Mouse (Mus musculus) stomach, postnatal 0 days (tissue): Measurements from ENCODE around the gene Gramd4. TPM values are rescaled to one million over a fixed set of nuclear protein-coding genes. Genes with fewer than 3 reads are reported as not detected.

ENCODE experiments used
- ATAC-seq: fragments of 200-750 bp; cut with Nextera tagmentation; 2 replicates; pipeline ENCODE4 v1.8.0; 2017; ENCODE audit not compliant: low FRiP score, low TSS enrichment
- DNase-seq: peaks from one replicate; pipeline ENCODE4 v3.0.0-alpha.2; 2016; ENCODE audit warnings: low spot score
- H3K27ac ChIP-seq: fragments of 300-500 bp; sonication (generic); replicated peaks from 2 replicates; pipeline ENCODE4 v1.5.1; 2014; ENCODE audit warnings: mild to moderate bottlenecking, control low read depth
- H3K27me3 ChIP-seq: fragments of 300-500 bp; sonication (generic); 2 replicates; pipeline ENCODE4 v1.6.1; 2014; ENCODE audit warnings: low read length; ENCODE audit not compliant: control insufficient read depth, insufficient read depth
- H3K36me3 ChIP-seq: fragments of 300-500 bp; sonication (generic); 2 replicates; pipeline ENCODE4 v1.6.1; 2014; ENCODE audit warnings: low read length, mixed read lengths; ENCODE audit not compliant: control insufficient read depth, insufficient read depth
- H3K4me1 ChIP-seq: fragments of 300-500 bp; sonication (generic); replicated peaks from 2 replicates; pipeline ENCODE4 v1.6.1; 2014; ENCODE audit warnings: antibody characterized with exemption; ENCODE audit not compliant: control insufficient read depth, insufficient read depth
- H3K4me2 ChIP-seq: fragments of 300-500 bp; sonication (generic); replicated peaks from 2 replicates; pipeline ENCODE4 v1.6.1; 2014; ENCODE audit warnings: low read depth, mild to moderate bottlenecking, control low read depth, moderate library complexity
- H3K4me3 ChIP-seq: fragments of 300-500 bp; sonication (generic); 2 replicates; pipeline ENCODE4 v1.5.1; 2014; ENCODE audit warnings: low read depth, low read length, control low read depth
- H3K9ac ChIP-seq: fragments of 300-500 bp; sonication (generic); 2 replicates; pipeline ENCODE4 v1.6.1; 2014; ENCODE audit warnings: mild to moderate bottlenecking, low read length, control low read depth, mixed read lengths
- H3K9me3 ChIP-seq: fragments of 300-500 bp; sonication (generic); 2 replicates; pipeline ENCODE4 v1.6.1; 2016; ENCODE audit warnings: low read length; ENCODE audit not compliant: control insufficient read depth
- CTCF ChIP-seq: IDR thresholded peaks from 2 replicates; pipeline ENCODE4 v1.5.1; 2016; ENCODE audit warnings: antibody characterized with exemption, low read depth, mild to moderate bottlenecking, moderate library complexity
- EP300 ChIP-seq: optimal IDR thresholded peaks from 2 replicates; pipeline ENCODE3; 2016; ENCODE audit warnings: antibody characterized with exemption
- WGBS: fragments of 180-500 bp; shearing (Covaris S2); extraction: QIAGEN DNeasy Blood & Tissue Kit; methylation state at CpG from one replicate; pipeline ENCODE4 v1.1.7; 2014; 5-methylcytosine and 5-hydroxymethylcytosine counted together
- polyA plus RNA-seq: library from polyadenylated mRNA; unstranded; fragments of >200 nt; fragmentation: Nextera tagmentation; extraction: Ambion mirVana; gene quantifications from 2 replicates; pipeline ENCODE4 v1.2.1, GENCODE M21; 2015

Gene Gramd4
- 11.1 and 11.4 TPM in 2 replicates for polyA plus RNA-seq

DNA sequence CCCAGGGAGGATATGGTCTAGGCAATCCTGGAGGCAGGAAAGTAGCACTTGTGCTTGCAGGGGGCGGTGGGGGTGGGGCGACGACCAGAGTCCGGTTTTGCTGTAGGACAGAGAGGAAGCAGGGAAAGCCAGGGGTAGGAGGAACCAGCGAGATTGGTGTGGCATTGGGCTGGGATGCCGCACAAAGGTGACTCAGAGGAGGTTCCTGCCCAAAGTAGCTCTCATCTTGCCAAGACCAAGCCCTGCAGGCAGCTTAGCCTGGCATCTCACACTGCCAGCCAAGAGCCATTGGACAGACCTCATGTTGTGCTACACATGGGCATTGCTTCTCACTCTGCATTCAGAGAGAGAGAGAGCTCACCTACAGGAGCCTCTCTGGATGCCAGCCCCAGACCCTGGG, at the start of gene Gramd4:
Gramd4 (plus strand) TSS at position 283 of the 400 bp plus-strand sequence.
- H3K27me3 ChIP-seq: no peaks in the 10 kb centered on the region
- H3K4me1 ChIP-seq: peaks cover 9% of the 10 kb centered on the region; the same call in 1 of the 2 replicates
- ATAC-seq: no peak
- H3K9ac ChIP-seq: peak within 1 kb of the TSS; percentile 92
- peak within 1 kb of the TSS; percentile 82 for H3K4me3 ChIP-seq
- no peaks in the 10 kb centered on the region; the same call in 1 of the 2 replicates for H3K36me3 ChIP-seq
- 40% methylated on average over 6 of the region's 6 CpGs for WGBS
- no peaks in the 10 kb centered on the region for H3K9me3 ChIP-seq
- peak within 1 kb of the TSS; percentile 87 for H3K27ac ChIP-seq
- peak; percentile 64 for DNase-seq
- peak within 1 kb of the TSS; percentile 98 for H3K4me2 ChIP-seq
- TF ChIP-seq EP300: no peak
- no peak for TF ChIP-seq CTCF

DNA sequence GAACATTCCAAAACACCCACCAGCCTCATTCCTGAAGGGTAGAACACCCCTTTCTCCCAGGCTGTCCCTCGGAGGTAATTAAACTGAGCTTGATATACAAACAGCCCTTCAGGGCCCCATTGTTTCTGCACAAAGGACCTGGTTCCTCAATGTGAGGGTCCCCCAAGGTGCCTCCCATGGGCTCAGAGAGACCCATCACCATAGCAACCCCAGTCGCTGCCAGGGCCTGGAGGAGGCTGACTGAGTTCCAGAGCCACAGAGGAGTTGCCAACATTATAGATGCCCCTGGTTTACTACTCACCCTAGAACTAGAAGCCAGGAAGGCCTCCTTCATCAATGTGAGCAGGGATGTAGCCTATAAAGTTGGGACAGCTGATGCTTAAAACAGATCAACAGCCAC, 44.4 kb upstream of the Gramd4 start:
- H3K36me3 ChIP-seq: no peaks in the 10 kb centered on the region

DNA sequence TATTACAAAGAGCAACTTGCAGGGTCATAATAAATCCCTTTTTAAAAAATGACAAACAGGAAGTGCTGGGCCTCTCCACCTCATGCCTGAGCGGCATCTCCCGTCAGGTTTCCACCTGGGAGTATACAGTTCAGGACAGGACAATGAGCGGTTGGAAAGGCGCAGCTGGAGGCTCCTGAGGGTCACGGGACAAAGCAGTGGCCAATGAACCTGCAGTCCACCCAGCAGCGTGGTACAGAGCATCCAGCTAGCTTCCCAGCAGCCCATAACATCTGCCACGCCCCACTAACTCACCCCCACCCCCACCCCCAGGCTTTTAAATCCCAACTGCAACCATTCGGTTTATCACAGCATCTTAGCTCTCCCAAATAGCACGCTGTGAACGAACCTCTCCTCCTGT, 43.8 kb upstream of the Gramd4 start:
- no peak for DNase-seq
- WGBS: 57% methylated on average over 10 of the region's 10 CpGs
- H3K4me2 ChIP-seq: no peak overlapping the region

More for the DNA sequence above, 44.4 kb upstream of the Gramd4 start:
- TF ChIP-seq EP300: no peak
- TF ChIP-seq CTCF: no peak
- H3K4me3 ChIP-seq: no peak overlapping the region
- H3K4me1 ChIP-seq: no peaks in the 10 kb centered on the region
- no peak overlapping the region for H3K9ac ChIP-seq
- DNase-seq (no peak), ATAC-seq (no peak)
- H3K9me3 ChIP-seq: no peaks in the 10 kb centered on the region
- H3K27me3 ChIP-seq: no peaks in the 10 kb centered on the region
- 60% methylated on average over 2 of the region's 2 CpGs for WGBS
- no peak overlapping the region for H3K4me2 ChIP-seq
- no peak overlapping the region for H3K27ac ChIP-seq

DNA sequence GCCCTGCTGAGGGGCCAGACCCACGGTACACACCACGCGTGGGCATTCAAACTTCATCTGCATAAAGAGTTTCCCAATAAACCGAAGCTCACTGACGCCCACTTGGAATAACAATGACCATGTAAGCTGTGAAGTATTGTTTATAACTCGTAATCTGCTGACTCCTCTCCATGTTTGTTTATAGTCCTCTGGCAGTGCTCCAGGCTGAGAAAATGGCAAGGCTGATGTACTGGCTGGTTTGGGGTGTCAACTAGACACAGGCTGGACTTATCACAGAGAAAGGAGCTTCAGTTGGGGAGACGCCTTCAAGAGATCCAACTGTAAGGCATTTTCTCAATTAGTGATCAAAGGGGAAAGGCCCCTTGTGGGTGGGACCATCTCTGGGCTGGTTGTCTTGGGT, 42.5 kb upstream of the Gramd4 start:
- 60% methylated on average over 7 of the region's 7 CpGs for WGBS
- TF ChIP-seq EP300 (no peak), CTCF (no peak)

More for the DNA sequence above, 43.8 kb upstream of the Gramd4 start:
- TF ChIP-seq CTCF (no peak), EP300 (no peak)
- H3K27me3 ChIP-seq: no peaks in the 10 kb centered on the region
- H3K27ac ChIP-seq: no peak overlapping the region
- no peak for ATAC-seq
- no peak overlapping the region for H3K9ac ChIP-seq
- no peaks in the 10 kb centered on the region for H3K4me1 ChIP-seq
- no peaks in the 10 kb centered on the region for H3K9me3 ChIP-seq
- H3K36me3 ChIP-seq: no peaks in the 10 kb centered on the region
- no peak overlapping the region for H3K4me3 ChIP-seq

DNA sequence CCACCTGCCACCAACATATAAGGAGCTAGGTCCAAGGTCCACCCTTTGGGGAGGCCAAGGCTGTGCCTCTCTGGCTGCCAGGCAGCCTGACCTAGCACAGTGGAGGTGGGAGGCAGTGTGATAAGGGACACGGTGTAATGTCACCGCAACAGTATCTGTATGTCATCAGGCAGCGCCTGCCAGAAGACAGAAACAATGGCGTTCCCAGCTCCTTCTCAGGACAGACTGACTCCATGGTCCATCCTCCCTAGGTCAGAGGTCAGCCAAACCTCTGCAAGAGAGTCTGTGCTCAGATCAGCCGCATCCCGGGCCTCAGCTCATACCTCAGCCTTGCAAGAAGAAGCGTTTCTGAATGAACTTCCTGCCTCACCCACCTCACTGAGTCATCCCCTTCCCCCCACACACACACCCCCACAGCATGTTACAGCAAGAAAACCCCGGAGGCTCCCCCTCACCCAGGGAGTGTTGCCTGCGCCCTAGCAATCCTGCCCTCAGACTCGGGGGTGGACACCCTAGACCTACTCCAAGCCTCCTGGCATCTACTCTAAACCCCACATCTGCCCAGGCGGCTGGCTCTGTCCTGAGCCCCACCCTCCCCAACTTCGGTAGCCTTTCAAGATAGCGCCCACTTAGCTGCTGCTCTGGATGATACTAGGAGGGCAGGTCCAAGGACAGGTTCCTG, 41.5 kb upstream of the Gramd4 start:
- peak; percentile 56 for ATAC-seq
- Histone ChIP-seq H3K4me1 (no peaks in the 10 kb centered on the region), H3K27ac (peak overlapping the region; percentile 45), H3K4me3 (no peak overlapping the region), H3K9ac (no peak overlapping the region), H3K27me3 (no peaks in the 10 kb centered on the region), H3K9me3 (no peaks in the 10 kb centered on the region), H3K4me2 (0 out of 2 replicates have a peak overlapping the region, but pooled peaks have one; percentile 3), H3K36me3 (no peaks in the 10 kb centered on the region)
- WGBS: 37% methylated on average over 13 of the region's 13 CpGs
- TF ChIP-seq CTCF: no peak
- no peak for TF ChIP-seq EP300
- DNase-seq: peak; percentile 31

More for the DNA sequence above, 42.5 kb upstream of the Gramd4 start:
- DNase-seq: no peak
- H3K9ac ChIP-seq: no peak overlapping the region
- H3K4me1 ChIP-seq: no peaks in the 10 kb centered on the region
- no peaks in the 10 kb centered on the region for H3K36me3 ChIP-seq
- no peak overlapping the region for H3K4me2 ChIP-seq
- H3K27me3 ChIP-seq: no peaks in the 10 kb centered on the region
- H3K9me3 ChIP-seq: no peaks in the 10 kb centered on the region
- ATAC-seq: no peak
- no peak overlapping the region for H3K4me3 ChIP-seq
- H3K27ac ChIP-seq: no peak overlapping the region

DNA sequence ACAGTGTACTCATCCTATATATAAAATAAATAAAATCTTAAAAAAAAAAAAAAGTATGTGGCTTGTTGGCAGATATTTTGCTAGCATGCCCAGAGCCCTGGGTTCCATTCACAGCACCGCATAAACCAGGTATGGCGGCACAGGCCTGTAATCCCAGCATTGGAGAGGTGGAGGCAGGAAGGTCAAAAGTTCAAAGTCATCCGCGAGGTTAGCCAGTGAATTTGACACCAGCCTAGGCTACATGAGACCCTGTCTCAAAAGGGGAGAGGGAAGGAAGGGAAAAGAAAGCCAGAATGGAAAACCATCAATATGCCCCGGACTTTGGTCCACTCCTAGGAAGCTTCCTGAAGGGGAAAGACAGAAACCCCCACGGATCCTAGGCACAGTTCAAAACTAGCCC, 40.2 kb upstream of the Gramd4 start:
- H3K4me3 ChIP-seq: no peak overlapping the region
- no peaks in the 10 kb centered on the region for H3K4me1 ChIP-seq
- H3K27me3 ChIP-seq: no peaks in the 10 kb centered on the region
- no peaks in the 10 kb centered on the region for H3K9me3 ChIP-seq
- WGBS: 89% methylated on average over 6 of the region's 6 CpGs
- no peak overlapping the region for H3K4me2 ChIP-seq
- no peak for DNase-seq
- H3K36me3 ChIP-seq: no peaks in the 10 kb centered on the region
- ATAC-seq: no peak
- no peak overlapping the region for H3K9ac ChIP-seq
- H3K27ac ChIP-seq: no peak overlapping the region
- TF ChIP-seq EP300 (no peak), CTCF (no peak)
